Mouse (Mus musculus) testis, adult 2 months (tissue): ENCODE results near the gene Itpr1. TPM values are rescaled to one million over a fixed set of nuclear protein-coding genes. Genes with fewer than 3 reads are reported as not detected.

Experiments used
- H3K27ac ChIP-seq: fragments of 200-500 bp; 2 replicates; pipeline ENCODE4 v1.5.1; 2012; ENCODE audit warnings: low read depth, low read length; ENCODE audit not compliant: control insufficient read depth, insufficient read depth
- H3K27me3 ChIP-seq: fragments of 200-500 bp; 2 replicates; pipeline ENCODE4 v1.6.1; 2012; ENCODE audit warnings: mild to moderate bottlenecking, low read length, moderate library complexity; ENCODE audit not compliant: control insufficient read depth, insufficient read depth
- H3K36me3 ChIP-seq: fragments of 200-500 bp; 2 replicates; pipeline ENCODE4 v1.6.1; 2012; ENCODE audit warnings: mild to moderate bottlenecking, low read length; ENCODE audit not compliant: control insufficient read depth, insufficient read depth
- H3K4me1 ChIP-seq: fragments of 200-500 bp; 2 replicates; pipeline ENCODE4 v1.6.1; 2012; ENCODE audit warnings: low read length; ENCODE audit not compliant: control insufficient read depth, insufficient read depth
- H3K4me3 ChIP-seq: fragments of 200-500 bp; 2 replicates; pipeline ENCODE4 v1.5.1; 2012; ENCODE audit warnings: low read depth, mild to moderate bottlenecking, low read length, moderate library complexity, mixed read lengths; ENCODE audit not compliant: control insufficient read depth
- CTCF ChIP-seq: fragments of 200-500 bp; IDR thresholded peaks from 2 replicates; pipeline ENCODE4 v1.5.1; 2012; ENCODE audit warnings: low read depth, mild to moderate bottlenecking, inconsistent platforms, low read length, moderate library complexity; ENCODE audit not compliant: control insufficient read depth, insufficient read depth, insufficient replicate concordance
- POLR2A ChIP-seq: fragments of 200-500 bp; IDR thresholded peaks from 2 replicates; pipeline ENCODE4 v1.6.1; 2012; ENCODE audit warnings: low read depth, mild to moderate bottlenecking, inconsistent platforms, low read length, moderate library complexity; ENCODE audit not compliant: control insufficient read depth
- polyA plus RNA-seq: library from polyadenylated mRNA; depleted of rRNA; stranded (reverse); fragments of >200 nt; gene quantifications from 2 replicates; pipeline ENCODE4 v1.2.3, GENCODE M21; 2012

The Itpr1 gene
- polyA plus RNA-seq, 1 experiment, result 7.3 TPM

- Histone ChIP-seq H3K27ac (no peak overlapping the region), H3K4me3 (no peak overlapping the region), H3K27me3 (no peaks in the 10 kb centered on the region), H3K36me3 (no peaks in the 10 kb centered on the region), H3K4me1 (no peaks in the 10 kb centered on the region)
- TF ChIP-seq CTCF (no peak), POLR2A (no peak)
Measured at GRCm38 (mm10) chr6:108313997-108314396, 101.1 kb downstream of the Itpr1 start.

GRCm38 (mm10) chr6:108316268-108316824, 103.5 kb downstream of the Itpr1 start:
- TF ChIP-seq POLR2A (no peak), CTCF (no peak)
- no peaks in the 10 kb centered on the region for H3K4me1 ChIP-seq
- H3K27me3 ChIP-seq, result no peaks in the 10 kb centered on the region
- no peaks in the 10 kb centered on the region for H3K36me3 ChIP-seq
- H3K4me3 ChIP-seq, result no peak overlapping the region
- no peak overlapping the region for H3K27ac ChIP-seq

DNA sequence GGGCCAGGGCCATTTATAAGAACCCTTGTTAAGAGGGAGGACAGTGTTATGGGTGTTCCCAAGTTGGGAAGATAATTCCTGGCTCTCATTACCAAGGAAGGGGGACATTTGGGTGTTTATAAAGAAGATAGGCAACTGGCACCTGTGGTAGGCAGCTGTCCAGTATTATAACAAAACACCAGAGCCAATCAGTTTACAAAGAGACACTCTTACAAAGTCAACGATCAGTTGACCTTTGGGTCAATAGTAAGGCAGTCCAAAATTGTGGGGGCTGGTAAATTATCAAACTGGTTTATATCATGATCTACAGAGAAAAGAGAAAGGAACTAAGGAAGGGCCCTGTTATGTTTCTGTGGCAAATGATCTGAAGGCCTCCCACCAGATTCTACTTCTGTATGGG, 104.1 kb downstream of the Itpr1 start:
- Histone ChIP-seq H3K4me3 (no peak overlapping the region), H3K27me3 (no peaks in the 10 kb centered on the region), H3K4me1 (no peaks in the 10 kb centered on the region), H3K36me3 (no peaks in the 10 kb centered on the region), H3K27ac (no peak overlapping the region)
- TF ChIP-seq POLR2A (no peak), CTCF (no peak)

GRCm38 (mm10) chr6:108321653-108322052, 108.8 kb downstream of the Itpr1 start:
- no peaks in the 10 kb centered on the region for H3K27me3 ChIP-seq
- no peak for TF ChIP-seq POLR2A
- no peak for TF ChIP-seq CTCF
- no peak overlapping the region for H3K4me3 ChIP-seq
- no peaks in the 10 kb centered on the region for H3K36me3 ChIP-seq
- H3K27ac ChIP-seq, result no peak overlapping the region
- no peaks in the 10 kb centered on the region for H3K4me1 ChIP-seq

GRCm38 (mm10) chr6:108324464-108325025, 111.6 kb downstream of the Itpr1 start:
- TF ChIP-seq POLR2A (no peak), CTCF (no peak)

DNA sequence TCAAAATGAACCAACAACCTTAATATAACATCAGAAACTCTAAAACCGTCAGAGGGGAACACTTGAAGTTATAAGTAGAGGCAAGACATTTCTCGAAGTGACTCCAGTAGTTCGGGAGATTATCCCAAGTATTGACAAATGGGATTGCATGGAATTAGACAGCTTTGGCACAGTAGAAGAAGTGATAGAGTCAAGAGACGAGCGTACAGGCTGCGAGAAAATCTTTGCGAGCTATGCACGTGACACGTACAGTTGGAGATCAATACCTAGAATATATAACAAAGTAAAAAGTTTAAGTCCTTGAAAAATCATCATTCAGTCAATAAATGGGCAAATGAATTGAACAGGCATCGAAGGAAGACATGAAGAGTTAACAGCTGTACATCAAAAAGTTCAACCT, 112.5 kb downstream of the Itpr1 start:
- Histone ChIP-seq H3K4me3 (no peak overlapping the region), H3K27ac (no peak overlapping the region), H3K27me3 (no peaks in the 10 kb centered on the region), H3K4me1 (no peaks in the 10 kb centered on the region), H3K36me3 (no peaks in the 10 kb centered on the region)
- TF ChIP-seq POLR2A (no peak), CTCF (no peak)

More at GRCm38 (mm10) chr6:108324464-108325025, 111.6 kb downstream of the Itpr1 start:
- no peaks in the 10 kb centered on the region for H3K36me3 ChIP-seq
- H3K4me3 ChIP-seq, result no peak overlapping the region
- H3K4me1 ChIP-seq, result no peaks in the 10 kb centered on the region
- no peaks in the 10 kb centered on the region for H3K27me3 ChIP-seq
- H3K27ac ChIP-seq, result no peak overlapping the region

GRCm38 (mm10) chr6:108325948-108326411, 113.1 kb downstream of the Itpr1 start:
- Histone ChIP-seq H3K36me3 (no peaks in the 10 kb centered on the region), H3K4me1 (no peaks in the 10 kb centered on the region), H3K27ac (no peak overlapping the region), H3K4me3 (no peak overlapping the region), H3K27me3 (no peaks in the 10 kb centered on the region)
- TF ChIP-seq CTCF (no peak), POLR2A (no peak)
